Mouse (Mus musculus): Measurements from ENCODE around the gene Fras1.

The Fras1 gene

GRCm38 (mm10) chr5:96792422-96792821 is 418.7 kb downstream of the Fras1 start:
- no peak for DNase-seq (ENCODE audit: low spot score in 2 of 2)

GRCm38 (mm10) chr5:96792936-96793718 is 419.4 kb downstream of the Fras1 start, which contains the start of gene Anxa3:
Anxa3 (plus strand) TSS chr5:96793339.
- DNase-seq (ENCODE audit: low spot score in 2 of 2) = no peak

GRCm38 (mm10) chr5:96793953-96794635 is 420.3 kb downstream of the Fras1 start:
- DNase-seq (ENCODE audit: low spot score in 2 of 2) = no peak

GRCm38 (mm10) chr5:96795752-96796151 is 422.0 kb downstream of the Fras1 start:
- no peak for DNase-seq (ENCODE audit: low spot score in 2 of 2)

GRCm38 (mm10) chr5:96797465-96797864 is 423.7 kb downstream of the Fras1 start:
- no peak for DNase-seq (ENCODE audit: low spot score in 2 of 2)

- no peak for DNase-seq (ENCODE audit: low spot score in 2 of 2)
These were observed 425.4 kb downstream of the Fras1 start for GRCm38 (mm10) chr5:96799165-96799564.

- no peak for DNase-seq (ENCODE audit: low spot score in 2 of 2)
These were observed 426.2 kb downstream of the Fras1 start for GRCm38 (mm10) chr5:96799969-96800368.

- DNase-seq (ENCODE audit: low spot score in 2 of 2) = no peak
These were observed 428.4 kb downstream of the Fras1 start for GRCm38 (mm10) chr5:96802185-96802584.

GRCm38 (mm10) chr5:96803091-96803490 is 429.3 kb downstream of the Fras1 start:
- no peak for DNase-seq (ENCODE audit: low spot score in 2 of 2)

GRCm38 (mm10) chr5:96804304-96804703 is 430.5 kb downstream of the Fras1 start:
- no peak for DNase-seq (ENCODE audit: low spot score in 2 of 2)

GRCm38 (mm10) chr5:96804813-96805212 is 431.1 kb downstream of the Fras1 start:
- DNase-seq (ENCODE audit: low spot score in 2 of 2) = no peak

- no peak for DNase-seq (ENCODE audit: low spot score in 2 of 2)
These were observed 436.9 kb downstream of the Fras1 start for GRCm38 (mm10) chr5:96810620-96811019.

- no peak for DNase-seq (ENCODE audit: low spot score in 2 of 2)
These were observed 451.1 kb downstream of the Fras1 start for GRCm38 (mm10) chr5:96824769-96825327.

GRCm38 (mm10) chr5:96827176-96827575 is 453.4 kb downstream of the Fras1 start:
- no peak for DNase-seq (ENCODE audit: low spot score in 2 of 2)
